Mouse (Mus musculus) heart, postnatal 0 days (tissue): ENCODE results near the gene Ubxn11. TPM values are rescaled to one million over a fixed set of nuclear protein-coding genes. Genes with fewer than 3 reads are reported as not detected.
A peak's percentile ranks its signal among the peaks of the same experiment; 100 is the strongest.
"Not testable (repeated sequence)": the region's sequence is repeated elsewhere in the genome, so short reads cannot be mapped to it uniquely, and the experiment has no call there.

Experiments
- ATAC-seq: fragments of 200-750 bp; cut with Nextera tagmentation; 2 replicates; pipeline ENCODE4 v1.8.0; 2017; ENCODE audit warnings: low read depth, moderate number of reproducible peaks, moderate library complexity; ENCODE audit not compliant: insufficient read depth
- DNase-seq: peaks from one replicate; pipeline ENCODE4 v3.0.0-alpha.2; 2016; ENCODE audit warnings: low spot score
- H3K27ac ChIP-seq: fragments of 300-500 bp; sonication (generic); 2 replicates; pipeline ENCODE4 v1.5.1; 2014; ENCODE audit warnings: low read depth, mild to moderate bottlenecking
- H3K27me3 ChIP-seq: fragments of 300-500 bp; sonication (generic); 2 replicates; pipeline ENCODE4 v1.6.1; 2014; ENCODE audit warnings: low read length, mixed read lengths; ENCODE audit not compliant: control insufficient read depth, insufficient read depth
- H3K36me3 ChIP-seq: fragments of 300-500 bp; sonication (generic); replicated peaks from 2 replicates; pipeline ENCODE4 v1.6.1; 2014; ENCODE audit warnings: low read length, mixed read lengths; ENCODE audit not compliant: control insufficient read depth, insufficient read depth
- H3K4me1 ChIP-seq: fragments of 300-500 bp; sonication (generic); 2 replicates; pipeline ENCODE4 v1.6.1; 2014; ENCODE audit warnings: antibody characterized with exemption; ENCODE audit not compliant: control insufficient read depth, insufficient read depth
- H3K4me2 ChIP-seq: fragments of 300-500 bp; sonication (generic); 2 replicates; pipeline ENCODE4 v1.6.1; 2014; ENCODE audit warnings: low read depth, mild to moderate bottlenecking, low read length, moderate library complexity
- H3K4me3 ChIP-seq: fragments of 300-500 bp; sonication (generic); 2 replicates; pipeline ENCODE4 v1.5.1; 2014; ENCODE audit warnings: low read depth, low read length
- H3K9ac ChIP-seq: fragments of 300-500 bp; sonication (generic); replicated peaks from 2 replicates; pipeline ENCODE4 v1.6.1; 2014; ENCODE audit warnings: low read depth, low read length, mixed read lengths
- H3K9me3 ChIP-seq: fragments of 300-500 bp; sonication (generic); replicated peaks from 2 replicates; pipeline ENCODE4 v1.6.1; 2016; ENCODE audit warnings: low read length; ENCODE audit not compliant: control insufficient read depth
- CTCF ChIP-seq: IDR thresholded peaks from 2 replicates; pipeline ENCODE4 v1.5.1; 2016; ENCODE audit warnings: antibody characterized with exemption, control low read depth, low read depth
- EP300 ChIP-seq: IDR thresholded peaks from 2 replicates; pipeline ENCODE4 v1.6.1; 2016; ENCODE audit warnings: antibody characterized with exemption, low read depth
- WGBS: fragments of 180-500 bp; shearing (Covaris S2); extraction: QIAGEN DNeasy Blood & Tissue Kit; methylation state at CpG from one replicate; pipeline ENCODE4 v1.1.7; 2014; 5-methylcytosine and 5-hydroxymethylcytosine counted together
- polyA plus RNA-seq: library from polyadenylated mRNA; unstranded; fragments of >200 nt; fragmentation: Nextera tagmentation; extraction: Ambion mirVana; gene quantifications from 2 replicates; pipeline ENCODE4 v1.2.1, GENCODE M21; 2015
- total RNA-seq: library from RNA; depleted of rRNA; stranded (reverse); fragments of >200 nt; gene quantifications from 2 replicates; pipeline ENCODE4 v1.2.3, GENCODE M21; 2014; ENCODE audit warnings: low replicate concordance

The Ubxn11 gene
- total and polyA plus RNA-seq, 2 experiments from 2014 or later = 1.2 TPM; not detected in 1

DNA sequence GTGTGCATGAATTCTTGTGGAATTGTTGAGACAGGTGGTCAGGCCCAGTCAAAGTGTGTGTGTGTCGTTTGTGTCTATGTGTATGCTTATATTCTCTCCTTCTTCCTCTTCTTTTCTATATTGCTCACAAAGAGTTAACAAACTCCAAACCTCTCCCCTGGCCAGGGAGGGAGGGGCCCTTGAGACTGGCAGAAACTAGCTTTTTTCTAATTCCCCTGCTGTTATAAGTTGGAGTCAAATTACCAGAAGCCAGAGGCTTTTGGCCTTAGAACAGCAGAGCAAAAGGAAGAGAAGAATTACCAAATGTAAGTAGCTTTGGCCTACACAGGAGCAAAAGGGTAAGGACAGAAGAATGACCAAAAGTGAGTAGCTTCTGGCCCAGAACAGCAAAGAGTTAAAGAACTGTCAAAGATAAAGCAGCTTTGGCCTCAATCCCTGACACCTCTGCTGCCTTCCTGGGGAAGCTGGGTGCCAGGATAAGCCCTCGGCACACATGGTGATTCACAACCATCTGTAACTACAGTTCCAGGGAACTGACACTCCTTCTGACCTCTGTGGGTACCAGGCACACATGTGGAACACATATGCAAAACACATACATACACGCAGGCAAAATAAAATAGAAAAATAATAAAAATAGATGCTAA, 34.0 kb downstream of the Ubxn11 start:
- ATAC-seq (no peak), DNase-seq (no peak)
- Histone ChIP-seq H3K27ac (no peak overlapping the region), H3K9me3 (no peaks in the 10 kb centered on the region), H3K4me1 (no peaks in the 10 kb centered on the region), H3K9ac (no peak overlapping the region), H3K27me3 (no peaks in the 10 kb centered on the region), H3K4me3 (no peak overlapping the region), H3K4me2 (no peak overlapping the region), H3K36me3 (peaks cover 30% of the 10 kb centered on the region)
- WGBS = 42% methylated on average over 3 of the region's 3 CpGs
- TF ChIP-seq EP300 = no peak
- TF ChIP-seq CTCF = no peak

DNA sequence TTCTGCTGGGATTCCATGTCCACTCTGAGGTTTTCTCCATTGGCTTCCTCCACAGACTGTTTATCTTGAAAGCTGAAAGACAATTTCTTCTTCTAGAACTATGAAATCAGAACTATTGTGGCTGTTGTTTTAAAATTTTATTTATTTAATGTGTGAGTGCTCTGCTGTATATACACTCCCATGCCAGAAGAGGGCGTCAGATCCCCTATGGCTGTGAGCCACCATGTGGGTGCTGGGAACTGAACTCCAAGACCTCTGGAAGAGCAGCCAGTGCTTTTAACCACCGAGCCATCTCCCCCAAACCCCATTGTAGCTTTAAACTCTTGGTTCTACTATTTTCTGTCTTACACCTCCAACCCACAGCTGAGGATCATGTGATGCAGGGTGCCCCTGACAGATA, 36.5 kb downstream of the Ubxn11 start:
- no peak for ATAC-seq
- H3K4me3 ChIP-seq = no peak overlapping the region
- WGBS = 89% methylated on average over 2 of the region's 2 CpGs
- DNase-seq = no peak
- TF ChIP-seq EP300 = no peak
- no peak for TF ChIP-seq CTCF
- no peaks in the 10 kb centered on the region for H3K27me3 ChIP-seq
- H3K9me3 ChIP-seq = no peaks in the 10 kb centered on the region
- peaks cover 30% of the 10 kb centered on the region for H3K36me3 ChIP-seq
- no peak overlapping the region for H3K27ac ChIP-seq
- H3K9ac ChIP-seq = no peak overlapping the region
- H3K4me2 ChIP-seq = no peak overlapping the region
- no peaks in the 10 kb centered on the region for H3K4me1 ChIP-seq

DNA sequence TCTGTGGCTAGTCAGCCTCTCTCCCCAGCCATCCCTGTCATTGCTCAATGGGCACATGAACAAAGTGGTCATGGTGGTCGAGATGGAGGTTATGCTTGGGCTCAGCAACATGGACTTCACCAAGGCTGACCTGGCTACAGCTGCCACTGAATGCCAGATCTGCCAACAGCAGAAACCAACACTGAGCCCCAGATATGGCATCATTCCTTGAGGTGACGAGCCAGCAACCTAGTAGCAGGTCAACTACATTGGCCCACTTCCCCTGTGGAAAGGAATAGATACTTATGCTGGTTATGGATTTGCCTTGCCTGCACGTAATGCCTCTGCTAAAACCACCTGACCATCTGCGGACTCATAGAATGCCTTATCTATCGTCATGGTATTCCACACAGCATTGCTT, 41.9 kb downstream of the Ubxn11 start:
- H3K9ac ChIP-seq, H3K27ac ChIP-seq, H3K4me3 ChIP-seq, ATAC-seq, H3K4me1 ChIP-seq, H3K4me2 ChIP-seq, H3K27me3 ChIP-seq, DNase-seq, H3K9me3 ChIP-seq: not testable (repeated sequence)
- 93% methylated on average over 5 of the region's 5 CpGs for WGBS
- peaks cover 35% of the 10 kb centered on the region for H3K36me3 ChIP-seq

DNA sequence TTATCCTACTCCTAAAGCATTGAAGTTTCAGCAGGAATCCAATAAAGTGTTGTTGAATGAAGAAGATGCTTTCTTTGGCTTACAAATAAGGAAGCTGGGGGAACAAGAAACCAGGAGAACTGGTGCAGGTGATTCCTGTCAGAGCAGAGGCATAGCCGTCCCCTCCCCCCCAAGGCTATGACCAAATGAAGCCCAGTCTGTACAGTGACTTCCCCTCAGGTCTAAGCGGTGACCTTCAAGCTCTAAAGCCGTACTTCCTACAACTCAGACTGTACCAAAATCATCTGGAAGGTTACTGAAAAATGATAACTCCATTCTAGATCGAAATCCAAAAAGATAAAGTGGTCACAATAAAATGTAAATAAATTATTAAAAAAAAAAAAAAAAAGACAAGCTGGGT, 47.0 kb downstream of the Ubxn11 start:
- Histone ChIP-seq H3K27ac (no peak overlapping the region), H3K27me3 (no peaks in the 10 kb centered on the region), H3K4me1 (0 out of 2 replicates have a peak, but pooled peaks cover under 1% of the 10 kb centered on the region), H3K9me3 (no peaks in the 10 kb centered on the region), H3K9ac (no peak overlapping the region), H3K36me3 (peaks cover 61% of the 10 kb centered on the region), H3K4me2 (no peak overlapping the region), H3K4me3 (no peak overlapping the region)
- WGBS = 93% methylated on average over 4 of the region's 4 CpGs
- ATAC-seq (no peak), DNase-seq (no peak)
- no peak for TF ChIP-seq CTCF
- TF ChIP-seq EP300 = no peak

DNA sequence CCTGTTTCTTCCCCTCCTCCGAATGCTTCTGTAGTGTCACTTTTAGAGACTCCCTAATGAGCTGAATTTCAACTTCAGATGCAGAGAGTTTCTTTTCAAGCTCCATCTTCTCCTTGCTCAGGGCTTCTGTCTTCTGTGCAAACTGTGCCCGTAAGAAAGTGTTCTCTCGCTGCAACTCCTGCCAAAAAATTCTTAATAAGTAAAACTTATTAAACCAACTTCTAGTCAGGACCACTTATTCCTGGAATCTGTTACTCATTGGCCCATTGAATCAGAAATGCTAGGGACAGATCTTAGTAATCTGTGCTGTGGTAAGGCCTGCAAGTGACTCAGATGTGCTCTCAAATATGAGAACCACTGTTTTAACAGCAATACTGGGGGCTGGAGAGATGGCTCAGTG, 49.7 kb downstream of the Ubxn11 start:
- H3K4me1 ChIP-seq = peaks cover 12% of the 10 kb centered on the region; the same call in 1 of the 2 replicates
- H3K4me3 ChIP-seq = no peak overlapping the region
- TF ChIP-seq CTCF (no peak), EP300 (no peak)
- H3K36me3 ChIP-seq = peaks cover 57% of the 10 kb centered on the region
- 87% methylated on average over 3 of the region's 3 CpGs for WGBS
- H3K27ac ChIP-seq = no peak overlapping the region
- ATAC-seq = no peak
- no peaks in the 10 kb centered on the region for H3K27me3 ChIP-seq
- no peak for DNase-seq
- H3K4me2 ChIP-seq = no peak overlapping the region
- no peak overlapping the region for H3K9ac ChIP-seq
- no peaks in the 10 kb centered on the region for H3K9me3 ChIP-seq

DNA sequence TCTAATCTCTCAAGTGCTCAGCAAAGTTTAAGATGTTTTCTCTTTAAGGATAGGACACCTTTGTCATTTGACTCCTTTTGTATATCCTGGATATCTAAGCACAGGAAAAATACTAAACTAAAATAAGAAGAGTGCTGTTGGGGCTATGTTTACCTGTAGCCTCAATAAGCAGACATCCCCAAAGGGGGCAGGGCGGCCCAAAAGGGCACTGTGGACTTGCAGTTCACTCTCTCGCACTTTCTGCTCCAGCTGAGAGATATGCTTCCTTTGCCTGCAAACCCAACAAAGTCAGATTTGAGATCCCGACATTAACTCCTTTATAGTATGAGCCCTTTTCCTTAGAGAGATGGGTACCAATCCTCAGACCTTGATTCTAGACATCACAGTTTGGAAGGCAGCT, 51.3 kb downstream of the Ubxn11 start:
- ATAC-seq (no peak), DNase-seq (no peak)
- no peak overlapping the region for H3K4me3 ChIP-seq
- H3K4me1 ChIP-seq = peaks cover 18% of the 10 kb centered on the region; the same call in 1 of the 2 replicates
- WGBS = 89% methylated on average over 3 of the region's 3 CpGs
- H3K36me3 ChIP-seq = peaks cover 42% of the 10 kb centered on the region
- TF ChIP-seq EP300 = no peak
- no peak overlapping the region; the same call in 1 of the 2 replicates for H3K9ac ChIP-seq
- no peak overlapping the region for H3K4me2 ChIP-seq
- no peaks in the 10 kb centered on the region for H3K27me3 ChIP-seq
- H3K9me3 ChIP-seq = no peaks in the 10 kb centered on the region
- H3K27ac ChIP-seq = peak overlapping the region; percentile 65; the same call in 1 of the 2 replicates
